Mouse (Mus musculus): Measurements from ENCODE around the gene Ift52.

- TF ChIP-seq ZNF384 (IDR thresholded peaks at IDR 0.05; ENCODE audit: low read depth, low read length) (no peak), MAFK (IDR thresholded peaks at IDR 0.05; ENCODE audit: insufficient read depth, low read depth, low read length) (no peak), CHD2 (IDR thresholded peaks at IDR 0.05; ENCODE audit: low read depth, low read length) (no peak)
These were observed 22.8 kb downstream of the Ift52 start for GRCm38 (mm10) chr2:163039940-163040339.
